Mouse (Mus musculus): ENCODE measurements around the gene Prkaca. TPM values are rescaled to one million over a fixed set of nuclear protein-coding genes. Genes with fewer than 3 reads are reported as not detected.

Prkaca gene
- polyA plus RNA-seq, 1 experiment from 2014 or later: 189 TPM

DNA sequence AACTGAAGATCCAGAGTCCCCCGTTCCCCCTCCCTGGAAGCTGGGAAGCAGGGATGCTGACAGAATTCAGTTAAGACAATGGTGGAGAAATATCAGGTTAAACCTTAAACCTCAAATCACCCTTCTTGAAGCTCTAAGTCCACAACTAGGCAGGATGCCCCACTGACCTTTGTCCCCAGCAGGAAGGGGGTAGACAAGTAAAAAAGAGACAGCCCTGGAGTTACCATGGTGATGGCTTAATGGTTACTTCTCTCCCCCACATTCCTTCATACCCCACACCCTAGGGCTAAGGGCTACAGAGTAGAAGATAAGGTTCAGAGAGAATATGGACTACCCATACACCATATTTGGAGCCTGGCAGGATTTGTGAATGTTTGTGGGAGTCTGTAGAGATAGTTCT is 50.8 kb downstream of the Prkaca start:
- 83% methylated on average over 1 of the region's 1 CpGs for WGBS
- Histone ChIP-seq H3K9ac (replicated peaks) (no peak overlapping the region), H3K9me3 (no peaks in the 10 kb centered on the region), H3K4me2 (replicated peaks) (no peak overlapping the region), H3K27ac (no peak overlapping the region), H3K27me3 (peaks cover 63% of the 10 kb centered on the region), H3K4me1 (replicated peaks) (peaks cover 18% of the 10 kb centered on the region), H3K36me3 (no peaks in the 10 kb centered on the region), H3K4me3 (replicated peaks) (no peak overlapping the region)
- no peak for ATAC-seq

DNA sequence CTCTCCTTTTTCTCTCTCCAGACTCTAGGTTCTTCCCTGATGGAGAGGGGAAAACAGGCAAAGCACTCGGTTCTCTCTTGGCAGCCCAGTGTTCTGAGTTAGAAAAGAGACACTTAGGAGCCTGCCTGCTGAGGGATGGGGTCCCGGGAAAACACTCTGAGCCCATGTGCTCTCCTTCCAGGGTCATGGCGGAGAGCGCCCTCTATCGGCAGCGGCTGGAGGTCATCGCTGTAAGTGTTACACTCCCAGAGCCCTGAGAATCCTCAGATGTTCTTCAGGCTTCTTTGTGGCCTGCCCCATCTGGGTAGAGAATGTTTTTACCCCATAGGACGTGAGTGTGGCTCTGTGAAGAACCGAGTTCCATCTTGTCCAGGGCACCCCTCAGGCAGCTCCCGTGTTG is 51.4 kb downstream of the Prkaca start:
- no peak overlapping the region for H3K4me2 ChIP-seq (replicated peaks)
- 16% methylated on average over 10 of the region's 10 CpGs for WGBS
- peaks cover 64% of the 10 kb centered on the region for H3K27me3 ChIP-seq
- H3K9ac ChIP-seq (replicated peaks): no peak overlapping the region
- H3K4me3 ChIP-seq (replicated peaks): no peak overlapping the region
- no peaks in the 10 kb centered on the region for H3K9me3 ChIP-seq
- no peak for ATAC-seq
- no peaks in the 10 kb centered on the region for H3K36me3 ChIP-seq
- no peak overlapping the region for H3K27ac ChIP-seq
- peaks cover 18% of the 10 kb centered on the region for H3K4me1 ChIP-seq (replicated peaks)

DNA sequence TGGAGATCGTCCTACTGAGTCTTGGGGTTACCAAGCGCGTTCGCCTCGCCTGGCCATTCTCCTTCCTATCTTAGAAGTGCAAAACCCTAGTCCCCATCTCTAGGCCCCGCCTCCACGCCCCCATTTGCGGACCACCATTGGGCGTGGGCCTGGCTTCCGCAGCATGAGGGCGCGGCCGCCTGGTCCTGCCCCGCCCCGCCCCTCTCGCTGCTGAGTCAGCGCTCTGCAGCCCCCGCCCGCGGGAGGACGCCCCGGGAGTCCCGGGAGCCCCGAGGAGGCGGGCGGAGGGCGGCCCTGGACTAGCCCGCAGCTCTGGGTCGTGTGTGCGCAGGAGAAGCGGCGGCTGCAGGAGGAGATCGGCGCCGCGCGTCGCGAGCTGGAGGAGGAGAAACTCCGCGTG is 53.1 kb downstream of the Prkaca start:
- under 1% methylated on average over 41 of the region's 41 CpGs for WGBS
- Histone ChIP-seq H3K27ac (no peak overlapping the region), H3K4me3 (replicated peaks) (peak overlapping the region; percentile 50), H3K36me3 (no peaks in the 10 kb centered on the region), H3K9me3 (no peaks in the 10 kb centered on the region), H3K4me1 (replicated peaks) (peaks cover 18% of the 10 kb centered on the region), H3K4me2 (replicated peaks) (peak overlapping the region; percentile 89), H3K9ac (replicated peaks) (peak overlapping the region; percentile 65), H3K27me3 (peaks cover 57% of the 10 kb centered on the region)
- peak; percentile 81 for ATAC-seq

DNA sequence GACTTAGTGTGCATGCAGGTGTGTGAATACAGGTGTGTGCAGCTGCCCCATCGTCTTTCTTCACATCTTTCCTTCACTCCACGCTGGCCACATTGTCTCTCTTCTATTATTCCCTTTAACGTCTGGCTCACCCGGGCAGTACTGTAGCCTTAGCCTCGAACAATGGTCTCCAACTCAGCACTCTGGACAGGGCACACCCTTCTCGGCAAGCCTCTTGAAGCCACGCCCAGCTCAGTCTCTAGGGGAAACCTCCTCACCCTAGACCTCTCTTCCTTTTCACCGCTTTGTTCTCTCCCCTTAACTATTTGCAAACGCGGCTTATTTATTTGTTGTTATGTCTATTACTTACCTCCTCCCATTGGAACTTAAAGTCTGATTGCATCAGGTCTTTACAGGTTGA is 54.7 kb downstream of the Prkaca start:
- 9% methylated on average over 10 of the region's 10 CpGs for WGBS

DNA sequence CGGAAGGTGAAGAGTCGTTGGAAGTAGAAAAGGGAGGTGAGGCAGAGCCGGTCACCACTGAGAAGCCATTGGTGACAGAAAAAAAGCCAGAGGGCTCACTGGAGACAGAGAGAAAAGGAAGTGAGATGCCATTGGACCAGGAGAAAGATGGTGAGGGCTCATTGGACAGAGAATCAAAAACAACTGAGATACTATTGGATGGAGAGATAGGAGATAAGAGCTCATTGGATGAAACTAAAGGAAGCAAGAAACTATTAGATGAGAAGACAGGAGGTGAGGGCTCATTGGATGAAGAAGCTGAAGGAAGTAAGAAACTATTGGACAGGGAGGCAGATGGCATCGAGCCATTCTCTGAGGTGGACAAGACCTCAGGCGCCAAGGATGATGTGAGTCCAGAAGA is 56.5 kb downstream of the Prkaca start:
- H3K9me3 ChIP-seq: no peaks in the 10 kb centered on the region
- H3K4me1 ChIP-seq (replicated peaks): peaks cover 12% of the 10 kb centered on the region
- no peak overlapping the region for H3K4me2 ChIP-seq (replicated peaks)
- WGBS: 90% methylated on average over 5 of the region's 5 CpGs
- ATAC-seq: no peak
- no peak overlapping the region for H3K4me3 ChIP-seq (replicated peaks)
- H3K27ac ChIP-seq: no peak overlapping the region
- H3K36me3 ChIP-seq: no peaks in the 10 kb centered on the region
- peaks cover 38% of the 10 kb centered on the region for H3K27me3 ChIP-seq
- H3K9ac ChIP-seq (replicated peaks): no peak overlapping the region

More for the DNA sequence above, 54.7 kb downstream of the Prkaca start:
- H3K4me2 ChIP-seq (replicated peaks): no peak overlapping the region
- no peak overlapping the region for H3K4me3 ChIP-seq (replicated peaks)
- no peak for ATAC-seq
- H3K9me3 ChIP-seq: no peaks in the 10 kb centered on the region
- H3K9ac ChIP-seq (replicated peaks): no peak overlapping the region
- no peaks in the 10 kb centered on the region for H3K36me3 ChIP-seq
- H3K27me3 ChIP-seq: peaks cover 48% of the 10 kb centered on the region
- no peak overlapping the region for H3K27ac ChIP-seq
- peaks cover 12% of the 10 kb centered on the region for H3K4me1 ChIP-seq (replicated peaks)

DNA sequence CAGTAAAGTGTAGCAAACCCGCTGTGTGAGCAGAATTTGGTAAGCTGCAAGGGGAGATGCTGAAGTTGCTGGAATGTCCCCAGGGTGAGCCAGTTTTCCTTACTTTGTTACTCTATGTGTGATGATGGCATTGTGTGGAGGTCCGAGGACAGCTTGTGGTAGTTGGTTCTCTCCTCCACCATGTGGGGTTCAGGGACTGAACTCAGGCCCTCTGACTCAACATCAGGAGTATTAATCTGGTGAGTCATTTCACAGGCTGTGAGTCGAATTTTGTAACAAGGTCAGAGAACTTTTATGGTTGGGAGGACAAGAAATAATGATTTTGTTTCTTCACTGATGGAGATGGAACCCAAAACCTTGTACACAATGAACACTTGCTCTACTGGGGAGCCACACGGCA is 60.0 kb downstream of the Prkaca start:
- Histone ChIP-seq H3K9ac (replicated peaks) (no peak overlapping the region), H3K4me3 (replicated peaks) (no peak overlapping the region), H3K27me3 (peaks cover 18% of the 10 kb centered on the region), H3K9me3 (no peaks in the 10 kb centered on the region), H3K27ac (no peak overlapping the region), H3K4me2 (replicated peaks) (no peak overlapping the region), H3K4me1 (replicated peaks) (no peaks in the 10 kb centered on the region), H3K36me3 (no peaks in the 10 kb centered on the region)
- ATAC-seq: no peak
- WGBS: 76% methylated on average over 4 of the region's 4 CpGs

DNA sequence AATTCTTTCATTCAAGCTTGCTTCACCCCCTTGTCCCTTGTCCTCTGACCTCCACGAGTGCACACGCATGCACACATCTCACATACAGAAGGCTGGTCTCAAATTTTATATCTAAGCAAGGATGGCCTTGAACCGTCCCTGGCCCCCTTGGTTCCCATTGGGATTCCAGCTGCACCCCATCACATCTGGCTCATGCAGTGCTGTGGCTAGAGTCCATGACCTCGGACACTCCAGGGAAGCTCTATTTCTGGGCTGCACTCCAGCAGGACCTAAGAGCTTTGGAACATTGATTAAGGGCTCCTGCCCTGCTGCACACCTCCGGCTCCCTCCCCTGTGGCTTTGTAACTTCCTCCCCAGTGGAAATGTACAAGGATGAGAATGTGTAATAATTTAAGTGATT is 65.2 kb downstream of the Prkaca start:
- H3K9ac ChIP-seq (replicated peaks): no peak overlapping the region
- H3K27ac ChIP-seq: no peak overlapping the region
- no peak overlapping the region for H3K4me3 ChIP-seq (replicated peaks)
- H3K4me1 ChIP-seq (replicated peaks): peaks cover 11% of the 10 kb centered on the region
- H3K36me3 ChIP-seq: no peaks in the 10 kb centered on the region
- H3K4me2 ChIP-seq (replicated peaks): no peak overlapping the region
- peaks cover 46% of the 10 kb centered on the region for H3K27me3 ChIP-seq
- no peaks in the 10 kb centered on the region for H3K9me3 ChIP-seq
- ATAC-seq: no peak
- WGBS: 85% methylated on average over 5 of the region's 5 CpGs

DNA sequence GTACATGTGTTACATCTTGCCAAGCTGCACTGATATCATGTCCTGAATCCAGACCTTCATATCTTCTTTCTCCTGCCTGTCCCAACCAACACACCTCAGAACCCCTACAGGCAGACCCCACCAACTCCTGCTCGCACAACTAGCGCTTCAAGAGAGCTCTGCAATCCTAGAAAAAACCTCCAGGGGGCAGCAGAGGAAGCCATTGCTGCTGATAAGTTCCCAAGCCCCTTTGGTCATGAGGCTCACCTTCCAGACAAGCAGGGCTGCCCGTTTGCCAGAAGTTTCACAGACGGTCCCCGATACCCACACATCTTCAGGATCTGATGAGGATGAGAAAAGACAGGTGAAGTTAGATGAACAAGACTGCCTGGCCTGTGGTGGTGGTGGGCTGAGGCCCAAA is 66.3 kb downstream of the Prkaca start:
- Histone ChIP-seq H3K4me2 (replicated peaks) (no peak overlapping the region), H3K4me1 (replicated peaks) (peaks cover 11% of the 10 kb centered on the region), H3K9ac (replicated peaks) (no peak overlapping the region), H3K27me3 (peaks cover 57% of the 10 kb centered on the region), H3K9me3 (no peaks in the 10 kb centered on the region), H3K36me3 (no peaks in the 10 kb centered on the region), H3K4me3 (replicated peaks) (no peak overlapping the region), H3K27ac (no peak overlapping the region)
- peak; percentile 31 for ATAC-seq
- 12% methylated on average over 5 of the region's 5 CpGs for WGBS

DNA sequence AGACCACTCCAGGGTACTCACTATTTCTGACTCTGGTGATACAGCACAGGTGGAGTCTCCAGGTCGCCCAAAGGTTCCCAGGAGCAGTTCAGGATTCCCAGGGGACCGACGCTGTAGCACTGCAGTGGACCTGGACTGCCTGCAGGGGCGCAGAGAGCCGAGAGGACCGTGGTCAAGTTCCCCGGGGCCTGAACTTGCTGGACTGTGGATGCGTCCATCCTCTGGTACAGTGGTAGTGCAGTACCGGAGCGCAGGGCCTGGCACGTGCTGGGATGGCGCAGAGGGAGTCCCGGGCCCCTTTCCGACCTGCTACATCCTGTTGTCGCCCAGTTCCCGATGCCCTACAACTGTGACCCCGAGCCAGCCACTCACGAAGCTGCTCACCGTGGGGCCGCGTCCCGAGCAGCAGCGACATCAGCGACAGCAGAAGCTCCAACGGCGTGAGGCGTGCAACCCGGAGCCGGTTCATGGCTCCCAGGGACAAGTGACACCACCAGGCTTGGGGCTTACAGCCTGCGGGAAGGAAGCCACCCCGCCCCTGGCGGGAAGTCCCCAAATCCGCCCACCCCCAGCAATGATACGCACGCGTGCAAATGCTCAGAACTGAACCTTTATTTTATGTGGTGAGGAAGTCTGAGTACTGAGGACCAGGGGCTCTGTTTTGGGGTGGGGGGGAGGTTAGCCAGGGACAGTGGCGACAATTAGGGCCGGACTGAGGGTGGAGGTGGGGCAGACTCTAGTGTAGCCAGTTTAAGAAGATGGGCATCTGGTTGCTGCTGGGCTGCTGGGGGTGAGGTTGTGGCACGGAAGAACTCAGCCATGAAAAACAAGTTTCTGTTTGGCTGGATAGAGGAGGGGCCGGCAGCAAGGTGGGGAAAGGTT is 69.5 kb downstream of the Prkaca start, which contains the start of gene Il27ra:
Il27ra (minus strand) TSS at position 524 of the 882 bp plus-strand sequence.
- H3K36me3 ChIP-seq: no peaks in the 10 kb centered on the region
- H3K27me3 ChIP-seq: peaks cover 65% of the 10 kb centered on the region
- peak; percentile 65 for ATAC-seq
- H3K9me3 ChIP-seq: no peaks in the 10 kb centered on the region; the same call in 1 of the 2 replicates
- no peak within 1 kb of the TSS for H3K27ac ChIP-seq
- H3K4me1 ChIP-seq (replicated peaks): peaks cover 18% of the 10 kb centered on the region
- H3K4me3 ChIP-seq (replicated peaks): peak within 1 kb of the TSS; percentile 27
- H3K9ac ChIP-seq (replicated peaks): peak within 1 kb of the TSS; percentile 47
- peak within 1 kb of the TSS; percentile 53 for H3K4me2 ChIP-seq (replicated peaks)
- WGBS: 4% methylated on average over 40 of the region's 40 CpGs

DNA sequence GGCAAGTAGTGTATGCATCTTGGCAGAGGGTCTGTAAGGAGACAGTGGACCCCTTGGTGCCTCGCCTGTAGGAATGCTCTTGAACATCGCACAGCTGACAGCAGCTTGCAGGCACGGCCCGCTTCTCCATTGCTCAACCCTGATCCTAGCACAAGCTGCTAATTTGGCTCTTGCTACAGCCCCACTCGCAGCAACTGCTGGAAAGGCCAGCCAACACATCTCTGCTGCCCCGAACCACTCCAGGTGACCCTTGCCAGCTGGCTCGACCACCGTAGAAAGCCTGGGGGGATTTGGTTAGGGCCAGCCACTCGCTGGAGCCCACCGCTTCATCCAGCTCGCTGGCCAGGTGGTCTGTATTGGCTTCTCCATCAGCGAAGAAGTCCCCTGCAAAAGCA is 70.2 kb downstream of the Prkaca start:
- H3K4me1 ChIP-seq (replicated peaks): peaks cover 18% of the 10 kb centered on the region
- no peak overlapping the region for H3K4me3 ChIP-seq (replicated peaks)
- H3K9me3 ChIP-seq: no peaks in the 10 kb centered on the region; the same call in 1 of the 2 replicates
- H3K4me2 ChIP-seq (replicated peaks): 0 out of 2 replicates have a peak overlapping the region, but pooled peaks have one; percentile 53
- H3K36me3 ChIP-seq: no peaks in the 10 kb centered on the region
- H3K27me3 ChIP-seq: peaks cover 61% of the 10 kb centered on the region
- no peak overlapping the region for H3K27ac ChIP-seq
- H3K9ac ChIP-seq (replicated peaks): no peak overlapping the region
- no peak for ATAC-seq
- whole genome bisulfite sequencing: 39% methylated on average over 12 of the region's 12 CpGs

DNA sequence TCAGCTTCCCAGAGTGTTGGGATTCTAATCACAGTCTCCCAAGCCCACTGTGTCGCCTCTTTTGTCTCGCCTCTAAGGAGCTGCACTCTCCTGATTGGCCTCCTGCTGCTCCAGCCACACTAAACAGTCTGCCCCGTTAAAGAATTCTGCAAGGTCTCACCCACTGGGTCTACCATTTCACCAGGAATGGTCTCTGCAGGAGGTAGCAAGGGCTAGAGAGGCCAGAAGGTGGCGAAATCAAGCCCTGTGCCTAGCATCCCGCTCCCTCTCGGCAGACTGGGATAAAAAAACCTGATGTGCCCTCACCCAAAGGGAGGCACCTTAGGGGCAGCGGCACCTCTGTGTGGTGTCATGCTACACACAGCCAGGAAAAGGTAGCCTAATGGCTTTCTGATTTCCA is 71.3 kb downstream of the Prkaca start:
- no peak for ATAC-seq
- Histone ChIP-seq H3K4me1 (replicated peaks) (peaks cover 18% of the 10 kb centered on the region), H3K36me3 (no peaks in the 10 kb centered on the region), H3K4me2 (replicated peaks) (no peak overlapping the region), H3K4me3 (replicated peaks) (no peak overlapping the region), H3K9ac (replicated peaks) (no peak overlapping the region), H3K27ac (no peak overlapping the region), H3K9me3 (no peaks in the 10 kb centered on the region; the same call in 1 of the 2 replicates), H3K27me3 (peaks cover 55% of the 10 kb centered on the region)
- 7% methylated on average over 7 of the region's 7 CpGs for WGBS

DNA sequence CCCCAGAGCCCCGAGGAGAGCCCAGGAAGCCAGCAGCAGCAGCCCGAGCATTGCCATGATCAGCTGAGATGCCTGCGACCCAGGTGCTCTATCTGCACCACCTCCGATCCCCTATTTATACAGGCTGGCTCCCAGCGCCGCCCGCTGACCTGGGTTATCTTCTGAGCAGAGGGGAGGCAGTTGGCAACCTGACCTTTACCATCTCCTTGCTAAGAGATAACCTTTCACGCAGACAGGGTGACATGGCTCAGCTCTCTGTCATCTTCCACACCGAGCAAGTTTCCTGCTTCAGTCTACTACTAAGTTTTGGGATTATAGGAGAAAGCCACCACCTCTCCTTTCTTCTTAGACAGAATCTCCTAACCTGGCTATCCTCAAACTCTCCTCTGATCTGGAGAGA is 72.1 kb downstream of the Prkaca start, which contains the start of gene Rln3:
Rln3 (minus strand) TSS at position 101 of the 400 bp plus-strand sequence.
- Histone ChIP-seq H3K9me3 (no peaks in the 10 kb centered on the region; the same call in 1 of the 2 replicates), H3K27ac (no peak within 1 kb of the TSS), H3K4me2 (replicated peaks) (0 out of 2 replicates have a peak within 1 kb of the TSS, but pooled peaks have one; percentile 13), H3K4me3 (replicated peaks) (no peak within 1 kb of the TSS), H3K27me3 (peaks cover 52% of the 10 kb centered on the region), H3K4me1 (replicated peaks) (peaks cover 18% of the 10 kb centered on the region), H3K36me3 (no peaks in the 10 kb centered on the region), H3K9ac (replicated peaks) (peak within 1 kb of the TSS; percentile 32; the same call in 1 of the 2 replicates)
- 12% methylated on average over 9 of the region's 9 CpGs for WGBS
- ATAC-seq: no peak
